Mouse (Mus musculus) myocyte (in vitro differentiated cells): Measurements from ENCODE around the gene Sox21. TPM values are rescaled to one million over a fixed set of nuclear protein-coding genes. Genes with fewer than 3 reads are reported as not detected.

Experiments
- H3K27me3 ChIP-seq: one replicate; pipeline ENCODE4 v1.6.1; 2011; ENCODE audit not compliant: control insufficient read depth, insufficient read depth, insufficient read length
- H3K36me3 ChIP-seq: one replicate; pipeline ENCODE4 v1.6.1; 2011; ENCODE audit not compliant: control insufficient read depth, insufficient read depth
- H3K4me2 ChIP-seq: one replicate; pipeline ENCODE4 v1.6.1; 2011; ENCODE audit warnings: low read depth, control low read depth
- H3K4me3 ChIP-seq: one replicate; pipeline ENCODE4 v1.5.1; 2011; ENCODE audit warnings: mild to moderate bottlenecking, control low read depth, moderate library complexity
- H3K79me2 ChIP-seq: one replicate; pipeline ENCODE4 v1.6.1; 2011; ENCODE audit not compliant: control insufficient read depth, insufficient read depth
- H3ac ChIP-seq: one replicate; pipeline ENCODE4 v1.6.1; 2011; ENCODE audit not compliant: control insufficient read depth, insufficient read length
- CEBPB ChIP-seq: IDR thresholded peaks from 2 replicates; pipeline ENCODE4 v1.6.1; 2011; ENCODE audit warnings: mild to moderate bottlenecking, moderate library complexity; ENCODE audit not compliant: poor library complexity, insufficient read depth, severe bottlenecking
- E2F4 ChIP-seq: IDR thresholded peaks from one replicate; pipeline ENCODE4 v1.6.1; 2011; ENCODE audit warnings: mild to moderate bottlenecking, control low read depth, moderate library complexity; ENCODE audit not compliant: insufficient read depth
- MAX ChIP-seq: IDR thresholded peaks from one replicate; pipeline ENCODE4 v1.6.1; 2011; ENCODE audit warnings: low read depth, mild to moderate bottlenecking, control low read depth
- MYOD1 ChIP-seq, 3 experiments: IDR thresholded peaks; one replicate each; pipeline ENCODE4 v1.6.1; 2011; ENCODE audit warnings: control low read depth in 2 of 3, low read depth in 2 of 3, mild to moderate bottlenecking in 2 of 3, moderate library complexity in 1 of 3; ENCODE audit not compliant: insufficient read length in 2 of 3, control insufficient read depth in 1 of 3
- MYOG ChIP-seq, 3 experiments: IDR thresholded peaks; one replicate each; pipeline ENCODE4 v1.6.1; 2011; ENCODE audit warnings: control low read depth in 2 of 3, low read depth in 2 of 3, mild to moderate bottlenecking in 2 of 3; ENCODE audit not compliant: insufficient read length in 2 of 3, control insufficient read depth in 1 of 3, insufficient read depth in 1 of 3
- POLR2A ChIP-seq: IDR thresholded peaks from one replicate; pipeline ENCODE4 v1.6.1; 2011; ENCODE audit warnings: low read depth, mild to moderate bottlenecking, control low read depth, moderate library complexity; ENCODE audit not compliant: insufficient read length
- POLR2AphosphoS2 ChIP-seq: IDR thresholded peaks from one replicate; pipeline ENCODE4 v1.6.1; 2011; ENCODE audit warnings: low read depth, control low read depth; ENCODE audit not compliant: insufficient read length
- REST ChIP-seq: IDR thresholded peaks from one replicate; pipeline ENCODE4 v1.6.1; 2011; ENCODE audit warnings: mild to moderate bottlenecking, control low read depth, moderate library complexity; ENCODE audit not compliant: insufficient read depth, insufficient read length
- SRF ChIP-seq: IDR thresholded peaks from one replicate; pipeline ENCODE4 v1.6.1; 2011; ENCODE audit warnings: low read depth; ENCODE audit not compliant: control insufficient read depth, insufficient read length
- TCF12 ChIP-seq: IDR thresholded peaks from one replicate; pipeline ENCODE4 v1.6.1; 2011; ENCODE audit warnings: mild to moderate bottlenecking, control low read depth; ENCODE audit not compliant: poor library complexity, insufficient read depth, severe bottlenecking
- TCF3 ChIP-seq: IDR thresholded peaks from one replicate; pipeline ENCODE4 v1.6.1; 2011; ENCODE audit warnings: low read depth, control low read depth; ENCODE audit not compliant: insufficient read length
- USF1 ChIP-seq: IDR thresholded peaks from one replicate; pipeline ENCODE4 v1.6.1; 2011; ENCODE audit warnings: low read depth, mild to moderate bottlenecking, control low read depth, moderate library complexity
- polyA plus RNA-seq: library from polyadenylated mRNA; unstranded; fragments of >200 nt; fragmentation: generic; extraction: Trizol; gene quantifications from one replicate; pipeline ENCODE4 v1.2.1, GENCODE M21; 2012; ENCODE audit warnings: missing spikeins

The Sox21 gene
- polyA plus RNA-seq, 1 experiment, result not detected

GRCm38 (mm10) chr14:118220885-118221284, 15.9 kb downstream of the Sox21 start:
- Histone ChIP-seq H3K27me3 (peaks cover 14% of the 10 kb centered on the region), H3ac (no peak overlapping the region), H3K79me2 (no peaks in the 10 kb centered on the region), H3K4me3 (no peak overlapping the region), H3K36me3 (no peaks in the 10 kb centered on the region), H3K4me2 (no peak overlapping the region)
- TF ChIP-seq POLR2AphosphoS2 (no peak), E2F4 (no peak), TCF3 (no peak), TCF12 (no peak), MYOG (IDR thresholded peaks at IDR 0.05; ENCODE audit: control insufficient read depth in 1 of 3, insufficient read depth in 1 of 3, insufficient read length in 2 of 3, low read depth in 2 of 3) (no peak), CEBPB (no peak), POLR2A (no peak), REST (no peak), SRF (no peak), USF1 (no peak), MYOD1 (IDR thresholded peaks at IDR 0.05; ENCODE audit: control insufficient read depth in 1 of 3, insufficient read length in 2 of 3, low read depth in 2 of 3) (no peak), MAX (no peak)

- no peak overlapping the region for H3K4me2 ChIP-seq
- no peaks in the 10 kb centered on the region for H3K79me2 ChIP-seq
- no peak for TF ChIP-seq REST
- no peak for TF ChIP-seq CEBPB
- no peak for TF ChIP-seq SRF
- TF ChIP-seq MAX, result no peak
- TF ChIP-seq TCF3, result no peak
- TF ChIP-seq POLR2AphosphoS2, result no peak
- TF ChIP-seq TCF12, result no peak
- H3K36me3 ChIP-seq, result no peaks in the 10 kb centered on the region
- H3ac ChIP-seq, result no peak overlapping the region
- H3K27me3 ChIP-seq, result no peaks in the 10 kb centered on the region
- H3K4me3 ChIP-seq, result no peak overlapping the region
Measured at GRCm38 (mm10) chr14:118216826-118217225, 20.0 kb downstream of the Sox21 start.

- no peak for TF ChIP-seq E2F4
- TF ChIP-seq POLR2A, result no peak
- no peak for TF ChIP-seq TCF12
- TF ChIP-seq POLR2AphosphoS2, result no peak
- TF ChIP-seq SRF, result no peak
- no peak for TF ChIP-seq MYOD1 (IDR thresholded peaks at IDR 0.05; ENCODE audit: control insufficient read depth in 1 of 3, insufficient read length in 2 of 3, low read depth in 2 of 3)
- no peak for TF ChIP-seq REST
- no peak for TF ChIP-seq CEBPB
- TF ChIP-seq TCF3, result no peak
- TF ChIP-seq MYOG (IDR thresholded peaks at IDR 0.05; ENCODE audit: control insufficient read depth in 1 of 3, insufficient read depth in 1 of 3, insufficient read length in 2 of 3, low read depth in 2 of 3), result no peak
- no peak for TF ChIP-seq MAX
- no peak for TF ChIP-seq USF1
- H3K79me2 ChIP-seq, result no peaks in the 10 kb centered on the region
- no peak overlapping the region for H3K4me3 ChIP-seq
- no peaks in the 10 kb centered on the region for H3K27me3 ChIP-seq
- no peak overlapping the region for H3K4me2 ChIP-seq
- H3ac ChIP-seq, result no peak overlapping the region
- no peaks in the 10 kb centered on the region for H3K36me3 ChIP-seq
Measured at GRCm38 (mm10) chr14:118212188-118212804, 24.5 kb downstream of the Sox21 start.

GRCm38 (mm10) chr14:118209642-118210041, 27.2 kb downstream of the Sox21 start:
- Histone ChIP-seq H3K27me3 (no peaks in the 10 kb centered on the region), H3K4me2 (no peak overlapping the region), H3K4me3 (no peak overlapping the region), H3ac (no peak overlapping the region), H3K36me3 (no peaks in the 10 kb centered on the region), H3K79me2 (no peaks in the 10 kb centered on the region)
- TF ChIP-seq TCF3 (no peak), MYOG (IDR thresholded peaks at IDR 0.05; ENCODE audit: control insufficient read depth in 1 of 3, insufficient read depth in 1 of 3, insufficient read length in 2 of 3, low read depth in 2 of 3) (no peak), POLR2A (no peak), TCF12 (no peak), USF1 (no peak), E2F4 (no peak), REST (no peak), MAX (no peak), MYOD1 (IDR thresholded peaks at IDR 0.05; ENCODE audit: control insufficient read depth in 1 of 3, insufficient read length in 2 of 3, low read depth in 2 of 3) (no peak)

- no peak overlapping the region for H3ac ChIP-seq
- H3K4me2 ChIP-seq, result no peak overlapping the region
- H3K36me3 ChIP-seq, result no peaks in the 10 kb centered on the region
- no peak for TF ChIP-seq USF1
- no peak for TF ChIP-seq SRF
- no peak for TF ChIP-seq E2F4
- TF ChIP-seq MAX, result no peak
- no peak for TF ChIP-seq MYOD1 (IDR thresholded peaks at IDR 0.05; ENCODE audit: control insufficient read depth in 1 of 3, insufficient read length in 2 of 3, low read depth in 2 of 3)
- no peak for TF ChIP-seq POLR2AphosphoS2
- TF ChIP-seq TCF3, result no peak
- no peak for TF ChIP-seq MYOG (IDR thresholded peaks at IDR 0.05; ENCODE audit: control insufficient read depth in 1 of 3, insufficient read depth in 1 of 3, insufficient read length in 2 of 3, low read depth in 2 of 3)
- no peak for TF ChIP-seq TCF12
- no peak for TF ChIP-seq REST
- no peak for TF ChIP-seq CEBPB
- TF ChIP-seq POLR2A, result no peak
- H3K4me3 ChIP-seq, result no peak overlapping the region
- no peaks in the 10 kb centered on the region for H3K79me2 ChIP-seq
- no peaks in the 10 kb centered on the region for H3K27me3 ChIP-seq
Measured at GRCm38 (mm10) chr14:118207347-118207746, 29.5 kb downstream of the Sox21 start.
